Mouse (Mus musculus) cortical plate, adult 2 months (tissue): Measurements from ENCODE around the gene Hist1h2ae.

Experiments
- CTCF ChIP-seq: fragments of 200-500 bp; IDR thresholded peaks from 2 replicates; pipeline ENCODE4 v1.5.1; 2011; ENCODE audit warnings: mild to moderate bottlenecking, control low read depth, low read length; ENCODE audit not compliant: insufficient read depth; ENCODE audit errors: extremely low read depth
- POLR2A ChIP-seq: fragments of 200-500 bp; IDR thresholded peaks from 2 replicates; pipeline ENCODE4 v1.6.1; 2011; ENCODE audit warnings: mild to moderate bottlenecking, low read length, control low read depth; ENCODE audit not compliant: insufficient read depth; ENCODE audit errors: extremely low read depth

DNA sequence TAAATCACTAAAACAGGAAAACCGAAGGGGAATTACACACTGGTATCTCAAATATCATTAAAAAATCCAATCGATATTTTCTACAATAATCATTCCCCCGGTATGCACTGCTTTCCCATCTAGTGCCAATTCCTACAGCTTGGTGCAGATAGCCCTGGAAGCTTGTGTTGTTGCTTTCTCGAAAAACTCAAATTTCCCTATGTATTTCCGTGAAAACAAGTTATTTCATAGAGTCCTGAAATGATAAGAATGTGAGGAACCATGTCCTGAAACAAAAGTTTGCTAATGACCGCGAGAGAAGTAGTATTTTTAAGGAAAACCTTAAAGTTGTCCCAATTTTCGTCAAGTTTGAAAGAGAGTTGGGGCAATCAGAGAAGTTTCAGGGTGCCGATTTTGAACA lies 16.6 kb downstream of the Hist1h2ae start:
- TF ChIP-seq CTCF (no peak), POLR2A (no peak)
